Mouse (Mus musculus): ENCODE data around the gene Rab30.

GRCm38 (mm10) chr7:92837226-92837625 is 95.8 kb downstream of the Rab30 start:
- no peak for TF ChIP-seq CTCF (IDR thresholded peaks at IDR 0.05; ENCODE audit: low read depth)
- no peak for TF ChIP-seq EP300 (optimal IDR thresholded peaks at IDR 0.05)
